Mouse (Mus musculus) lung, adult 2 months (tissue): ENCODE measurements around the gene Per1. TPM values are rescaled to one million over a fixed set of nuclear protein-coding genes. Genes with fewer than 3 reads are reported as not detected.
A peak's percentile ranks its signal among the peaks of the same experiment; 100 is the strongest.

Experiments used
- DNase-seq: peaks from one replicate; pipeline ENCODE4 v3.0.0; 2022
- H3K4me1 ChIP-seq: fragments of 200-500 bp; 2 replicates; pipeline ENCODE4 v1.6.1; 2011; ENCODE audit warnings: low read length; ENCODE audit not compliant: control insufficient read depth, insufficient read depth
- H3K4me3 ChIP-seq: fragments of 200-500 bp; replicated peaks from 2 replicates; pipeline ENCODE3; 2011; ENCODE audit warnings: low read depth, mild to moderate bottlenecking, control low read depth, low read length; ENCODE audit errors: extremely low read depth
- CTCF ChIP-seq: fragments of 200-500 bp; IDR thresholded peaks from 2 replicates; pipeline ENCODE4 v1.5.1; 2011; ENCODE audit warnings: mild to moderate bottlenecking, low read length, control low read depth; ENCODE audit not compliant: insufficient read depth
- POLR2A ChIP-seq: fragments of 200-500 bp; IDR thresholded peaks from 2 replicates; pipeline ENCODE4 v1.6.1; 2011; ENCODE audit warnings: low read depth, mild to moderate bottlenecking, control low read depth, low read length, borderline replicate concordance; ENCODE audit errors: extremely low read depth
- WGBS: fragments of 180-500 bp; shearing (Covaris S2); methylation state at CpG from one replicate; pipeline ENCODE4 v1.1.7; 2018; 5-methylcytosine and 5-hydroxymethylcytosine counted together
- polyA plus RNA-seq: library from polyadenylated mRNA; depleted of rRNA; stranded (reverse); fragments of >200 nt; gene quantifications from 2 replicates; pipeline ENCODE4 v1.2.3, GENCODE M21; 2012

The Per1 gene
- polyA plus RNA-seq, 1 experiment, result 36.8 TPM

DNA sequence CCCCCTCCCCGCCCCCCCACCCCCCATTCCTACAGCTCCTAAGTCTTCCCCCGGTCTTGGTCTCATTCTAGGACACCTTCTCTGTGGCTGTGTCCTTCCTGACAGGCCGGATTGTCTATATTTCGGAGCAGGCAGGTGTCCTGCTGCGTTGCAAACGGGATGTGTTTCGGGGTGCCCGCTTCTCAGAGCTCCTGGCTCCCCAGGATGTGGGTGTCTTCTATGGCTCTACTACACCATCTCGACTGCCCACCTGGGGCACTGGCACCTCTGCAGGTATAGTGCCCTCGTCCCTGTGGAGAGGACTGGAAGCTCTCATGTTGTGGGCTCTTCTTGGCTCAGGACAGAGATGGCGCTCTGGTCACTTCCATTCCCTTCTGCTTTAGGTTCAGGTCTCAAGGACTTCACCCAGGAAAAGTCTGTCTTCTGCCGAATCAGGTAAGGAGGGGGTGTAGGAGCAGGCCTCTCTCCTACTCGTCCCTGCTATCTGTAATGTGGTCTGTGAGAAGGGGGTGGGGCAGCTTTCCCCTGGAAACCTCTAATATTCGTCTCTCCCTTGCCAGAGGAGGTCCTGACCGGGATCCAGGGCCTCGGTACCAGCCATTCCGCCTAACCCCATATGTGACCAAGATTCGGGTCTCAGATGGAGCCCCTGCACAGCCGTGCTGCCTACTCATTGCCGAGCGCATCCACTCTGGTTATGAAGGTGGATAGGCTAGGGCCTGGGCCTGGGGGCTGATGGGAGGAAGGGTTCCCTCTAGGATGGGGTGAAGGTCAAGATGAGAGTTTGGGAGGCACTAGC lies 6.8 kb downstream of the Per1 start:
- TF ChIP-seq CTCF (no peak), POLR2A (no peak)
- Histone ChIP-seq H3K4me3 (no peak overlapping the region), H3K4me1 (peaks cover 19% of the 10 kb centered on the region)
- WGBS, result 90% methylated on average over 21 of the region's 21 CpGs
- peak; percentile 5 for DNase-seq

- WGBS, result 90% methylated on average over 7 of the region's 7 CpGs
- Histone ChIP-seq H3K4me3 (no peak overlapping the region), H3K4me1 (peaks cover 19% of the 10 kb centered on the region)
- no peak for TF ChIP-seq CTCF
- TF ChIP-seq POLR2A, result no peak
- peak; percentile 3 for DNase-seq
These were observed 7.3 kb downstream of the Per1 start for GRCm38 (mm10) chr11:69102403-69102725.

DNA sequence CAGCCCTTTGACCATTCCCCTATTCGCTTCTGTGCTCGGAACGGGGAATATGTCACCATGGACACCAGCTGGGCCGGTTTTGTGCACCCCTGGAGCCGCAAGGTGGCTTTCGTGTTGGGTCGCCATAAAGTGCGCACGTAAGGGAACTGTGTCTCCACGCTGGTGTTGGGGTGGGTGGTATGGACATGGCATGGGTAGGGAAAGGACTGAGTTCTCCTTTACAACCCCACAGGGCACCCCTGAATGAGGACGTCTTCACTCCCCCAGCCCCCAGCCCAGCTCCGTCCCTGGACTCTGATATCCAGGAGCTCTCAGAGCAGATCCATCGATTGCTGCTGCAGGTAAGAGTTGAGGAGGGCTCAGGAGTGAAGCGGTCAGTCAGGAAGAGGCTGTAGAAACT lies 8.1 kb downstream of the Per1 start:
- Histone ChIP-seq H3K4me1 (peaks cover 13% of the 10 kb centered on the region), H3K4me3 (no peak overlapping the region)
- no peak for TF ChIP-seq CTCF
- no peak for DNase-seq
- 96% methylated on average over 14 of the region's 14 CpGs for WGBS

DNA sequence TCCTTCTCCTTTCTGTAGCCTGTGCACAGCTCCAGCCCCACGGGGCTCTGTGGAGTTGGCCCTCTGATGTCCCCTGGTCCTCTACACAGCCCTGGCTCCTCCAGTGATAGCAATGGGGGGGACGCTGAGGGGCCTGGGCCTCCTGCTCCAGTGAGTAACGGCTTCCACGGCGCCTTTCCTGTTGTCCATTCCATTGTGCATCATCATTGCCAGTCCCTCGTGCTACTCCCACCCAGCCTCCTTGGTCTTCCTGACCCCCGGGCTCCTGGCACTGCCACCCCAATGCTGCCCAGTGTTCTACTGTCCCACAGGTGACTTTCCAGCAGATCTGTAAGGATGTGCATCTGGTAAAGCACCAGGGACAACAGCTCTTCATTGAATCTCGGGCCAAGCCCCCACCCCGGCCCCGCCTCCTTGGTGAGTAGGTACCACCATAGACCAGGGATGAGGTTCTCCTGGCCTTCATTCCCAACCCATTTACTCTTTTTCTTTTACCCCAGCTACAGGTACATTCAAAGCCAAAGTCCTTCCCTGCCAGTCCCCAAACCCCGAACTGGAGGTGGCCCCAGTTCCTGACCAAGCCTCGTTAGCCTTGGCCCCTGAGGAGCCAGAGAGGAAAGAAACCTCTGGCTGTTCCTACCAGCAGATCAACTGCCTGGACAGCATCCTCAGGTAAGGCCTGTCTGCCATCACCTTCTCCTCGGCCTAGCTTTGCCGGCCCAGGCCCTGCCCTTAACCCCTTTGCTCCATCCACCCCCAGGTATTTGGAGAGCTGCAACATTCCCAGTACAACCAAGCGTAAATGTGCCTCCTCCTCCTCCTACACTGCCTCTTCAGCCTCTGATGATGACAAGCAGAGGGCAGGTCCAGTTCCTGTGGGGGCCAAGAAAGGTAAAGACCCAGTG lies 8.8 kb downstream of the Per1 start:
- peak; percentile 4 for DNase-seq
- H3K4me3 ChIP-seq, result no peak overlapping the region
- whole genome bisulfite sequencing, result 86% methylated on average over 15 of the region's 15 CpGs
- H3K4me1 ChIP-seq, result peaks cover 8% of the 10 kb centered on the region; the same call in 1 of the 2 replicates
- TF ChIP-seq POLR2A (no peak), CTCF (no peak)

- no peak for TF ChIP-seq POLR2A
- DNase-seq, result peak; percentile 4
- 93% methylated on average over 14 of the region's 14 CpGs for WGBS
These were observed 9.5 kb downstream of the Per1 start for GRCm38 (mm10) chr11:69104487-69104886.

GRCm38 (mm10) chr11:69105227-69105626 lies 10.2 kb downstream of the Per1 start:
- 84% methylated on average over 6 of the region's 6 CpGs for WGBS
- no peak for DNase-seq
- TF ChIP-seq POLR2A, result no peak
- Histone ChIP-seq H3K4me3 (no peak overlapping the region), H3K4me1 (peaks cover 8% of the 10 kb centered on the region; the same call in 1 of the 2 replicates)

More at GRCm38 (mm10) chr11:69104487-69104886, 9.5 kb downstream of the Per1 start:
- Histone ChIP-seq H3K4me3 (no peak overlapping the region), H3K4me1 (peaks cover 8% of the 10 kb centered on the region; the same call in 1 of the 2 replicates)

GRCm38 (mm10) chr11:69105796-69106195 lies 10.8 kb downstream of the Per1 start:
- 75% methylated on average over 2 of the region's 2 CpGs for WGBS
- Histone ChIP-seq H3K4me3 (no peak overlapping the region), H3K4me1 (peaks cover 4% of the 10 kb centered on the region; the same call in 1 of the 2 replicates)
- DNase-seq, result no peak
- TF ChIP-seq CTCF, result no peak
- 0 out of 2 replicates have a peak, but pooled peaks have one; percentile 7 for TF ChIP-seq POLR2A

- Histone ChIP-seq H3K4me3 (no peak overlapping the region), H3K4me1 (peaks cover 4% of the 10 kb centered on the region; the same call in 1 of the 2 replicates)
- DNase-seq, result no peak
- TF ChIP-seq POLR2A (no peak), CTCF (no peak)
- 91% methylated on average over 11 of the region's 11 CpGs for WGBS
These were observed 11.3 kb downstream of the Per1 start for GRCm38 (mm10) chr11:69106299-69106698.

DNA sequence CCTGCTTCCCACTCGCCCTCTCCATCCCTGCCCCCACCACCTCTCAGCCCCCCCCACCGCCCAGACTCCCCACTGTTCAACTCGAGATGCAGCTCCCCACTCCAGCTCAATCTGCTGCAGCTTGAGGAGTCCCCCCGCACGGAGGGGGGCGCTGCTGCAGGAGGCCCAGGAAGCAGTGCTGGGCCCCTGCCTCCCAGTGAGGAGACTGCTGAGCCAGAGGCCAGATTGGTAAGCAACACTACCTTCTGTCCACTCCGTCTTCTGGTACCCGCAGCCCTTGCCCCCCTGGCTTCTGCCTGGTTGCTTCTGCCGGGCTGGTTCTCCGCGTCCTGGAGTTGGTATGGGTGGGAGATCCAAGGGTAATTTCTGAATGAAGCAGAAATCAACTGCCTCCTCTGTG lies 11.8 kb downstream of the Per1 start:
- TF ChIP-seq CTCF (no peak), POLR2A (no peak)
- DNase-seq, result no peak
- Histone ChIP-seq H3K4me1 (peaks cover 4% of the 10 kb centered on the region; the same call in 1 of the 2 replicates), H3K4me3 (no peak overlapping the region)
- WGBS, result 89% methylated on average over 11 of the region's 11 CpGs

GRCm38 (mm10) chr11:69107676-69108075 lies 12.7 kb downstream of the Per1 start:
- Histone ChIP-seq H3K4me3 (no peak overlapping the region), H3K4me1 (peaks cover 4% of the 10 kb centered on the region; the same call in 1 of the 2 replicates)
- WGBS, result 86% methylated on average over 11 of the region's 11 CpGs
- TF ChIP-seq CTCF (no peak), POLR2A (no peak)
- no peak for DNase-seq
